Mouse (Mus musculus): ENCODE measurements around the gene Pkd2l1. TPM values are rescaled to one million over a fixed set of nuclear protein-coding genes. Genes with fewer than 3 reads are reported as not detected.

Pkd2l1 gene
- polyA plus RNA-seq (2014; fragmentation: Nextera tagmentation; extraction: Ambion mirVana) = 0.15 TPM in 2 replicates

GRCm38 (mm10) chr19:44192342-44192741, at the start of gene Pkd2l1:
Gene Pkd2l1 (minus strand): TSS chr19:44192442.
- Histone ChIP-seq H3K27me3 (replicated peaks; ENCODE audit: control insufficient read depth, insufficient read depth, low read length) (no peaks in the 10 kb centered on the region), H3K4me2 (ENCODE audit: low read length) (no peak within 1 kb of the TSS), H3K27ac (ENCODE audit: low read depth, low read length) (no peak within 1 kb of the TSS), H3K9ac (ENCODE audit: low read length) (no peak within 1 kb of the TSS), H3K4me1 (ENCODE audit: control insufficient read depth, insufficient read depth, low read length) (no peaks in the 10 kb centered on the region), H3K36me3 (ENCODE audit: control insufficient read depth, insufficient read depth, low read length) (no peaks in the 10 kb centered on the region), H3K9me3 (replicated peaks; ENCODE audit: control insufficient read depth, low read length) (no peaks in the 10 kb centered on the region), H3K4me3 (ENCODE audit: low read depth, low read length) (no peak within 1 kb of the TSS)
- 50% methylated on average over 3 of the region's 3 CpGs for WGBS
- no peak for ATAC-seq
- DNase-seq (ENCODE audit: low spot score) = no peak

GRCm38 (mm10) chr19:44238906-44239305, 46.7 kb upstream of the Pkd2l1 start:
- no peak overlapping the region for H3K9ac ChIP-seq (ENCODE audit: low read length)
- WGBS = 77% methylated on average over 2 of the region's 2 CpGs
- H3K27ac ChIP-seq (ENCODE audit: low read depth, low read length) = no peak overlapping the region
- no peaks in the 10 kb centered on the region for H3K9me3 ChIP-seq (replicated peaks; ENCODE audit: control insufficient read depth, low read length)
- DNase-seq (ENCODE audit: low spot score) (no peak), ATAC-seq (no peak)
- no peak overlapping the region for H3K4me2 ChIP-seq (ENCODE audit: low read length)
- H3K27me3 ChIP-seq (replicated peaks; ENCODE audit: control insufficient read depth, insufficient read depth, low read length) = no peaks in the 10 kb centered on the region
- no peak overlapping the region for H3K4me3 ChIP-seq (ENCODE audit: low read depth, low read length)
- no peaks in the 10 kb centered on the region for H3K36me3 ChIP-seq (ENCODE audit: control insufficient read depth, insufficient read depth, low read length)
- H3K4me1 ChIP-seq (ENCODE audit: control insufficient read depth, insufficient read depth, low read length) = no peaks in the 10 kb centered on the region

GRCm38 (mm10) chr19:44237471-44238006, 45.3 kb upstream of the Pkd2l1 start:
- Histone ChIP-seq H3K27ac (ENCODE audit: low read depth, low read length) (no peak overlapping the region), H3K4me3 (ENCODE audit: low read depth, low read length) (peak overlapping the region; percentile 16; the same call in 1 of the 2 replicates), H3K27me3 (replicated peaks; ENCODE audit: control insufficient read depth, insufficient read depth, low read length) (no peaks in the 10 kb centered on the region), H3K9me3 (replicated peaks; ENCODE audit: control insufficient read depth, low read length) (no peaks in the 10 kb centered on the region), H3K36me3 (ENCODE audit: control insufficient read depth, insufficient read depth, low read length) (no peaks in the 10 kb centered on the region), H3K9ac (ENCODE audit: low read length) (no peak overlapping the region), H3K4me1 (ENCODE audit: control insufficient read depth, insufficient read depth, low read length) (no peaks in the 10 kb centered on the region), H3K4me2 (ENCODE audit: low read length) (peak overlapping the region; percentile 36)
- DNase-seq (ENCODE audit: low spot score) = peak; percentile 38
- 12% methylated on average over 19 of the region's 19 CpGs for WGBS
- ATAC-seq = peak; percentile 37; the same call in 1 of the 2 replicates

DNA sequence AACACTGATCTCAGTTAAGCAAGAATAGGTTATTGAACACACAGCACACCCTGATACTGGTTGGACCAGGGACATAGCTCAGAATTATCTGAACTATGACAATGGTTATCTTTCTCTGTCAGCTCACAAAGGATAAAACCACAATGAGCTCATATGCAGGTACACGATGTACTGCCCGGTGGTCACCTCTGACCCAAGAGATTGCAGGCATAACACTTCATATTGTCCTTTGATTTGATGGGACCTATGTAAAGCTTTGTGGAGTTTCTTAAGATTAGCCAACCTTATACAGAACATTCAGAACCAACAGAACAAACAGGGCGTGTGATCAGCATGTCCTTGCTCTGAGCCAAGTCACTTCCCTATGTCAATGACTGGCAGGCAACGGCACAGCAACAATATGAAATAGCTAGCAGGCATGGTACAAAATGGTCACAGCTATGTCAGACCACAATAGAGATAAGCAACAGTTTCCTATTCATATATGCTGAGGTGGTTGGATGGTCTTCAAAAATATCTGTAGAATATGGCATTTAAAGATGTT, 39.4 kb upstream of the Pkd2l1 start:
- ATAC-seq (no peak), DNase-seq (ENCODE audit: low spot score) (no peak)
- Histone ChIP-seq H3K36me3 (ENCODE audit: control insufficient read depth, insufficient read depth, low read length) (no peaks in the 10 kb centered on the region), H3K9ac (ENCODE audit: low read length) (no peak overlapping the region), H3K9me3 (replicated peaks; ENCODE audit: control insufficient read depth, low read length) (no peaks in the 10 kb centered on the region), H3K4me1 (ENCODE audit: control insufficient read depth, insufficient read depth, low read length) (no peaks in the 10 kb centered on the region), H3K27me3 (replicated peaks; ENCODE audit: control insufficient read depth, insufficient read depth, low read length) (no peaks in the 10 kb centered on the region), H3K4me2 (ENCODE audit: low read length) (no peak overlapping the region), H3K27ac (ENCODE audit: low read depth, low read length) (no peak overlapping the region), H3K4me3 (ENCODE audit: low read depth, low read length) (no peak overlapping the region)
- 92% methylated on average over 4 of the region's 4 CpGs for WGBS

- WGBS = 65% methylated on average over 3 of the region's 3 CpGs
- Histone ChIP-seq H3K27me3 (replicated peaks; ENCODE audit: control insufficient read depth, insufficient read depth, low read length) (no peaks in the 10 kb centered on the region), H3K9ac (ENCODE audit: low read length) (no peak overlapping the region), H3K4me2 (ENCODE audit: low read length) (no peak overlapping the region), H3K9me3 (replicated peaks; ENCODE audit: control insufficient read depth, low read length) (no peaks in the 10 kb centered on the region), H3K27ac (ENCODE audit: low read depth, low read length) (no peak overlapping the region), H3K36me3 (ENCODE audit: control insufficient read depth, insufficient read depth, low read length) (no peaks in the 10 kb centered on the region), H3K4me3 (ENCODE audit: low read depth, low read length) (no peak overlapping the region), H3K4me1 (ENCODE audit: control insufficient read depth, insufficient read depth, low read length) (no peaks in the 10 kb centered on the region)
- DNase-seq (ENCODE audit: low spot score) = no peak
- ATAC-seq = no peak
Measured at GRCm38 (mm10) chr19:44230212-44230611, 38.0 kb upstream of the Pkd2l1 start.

DNA sequence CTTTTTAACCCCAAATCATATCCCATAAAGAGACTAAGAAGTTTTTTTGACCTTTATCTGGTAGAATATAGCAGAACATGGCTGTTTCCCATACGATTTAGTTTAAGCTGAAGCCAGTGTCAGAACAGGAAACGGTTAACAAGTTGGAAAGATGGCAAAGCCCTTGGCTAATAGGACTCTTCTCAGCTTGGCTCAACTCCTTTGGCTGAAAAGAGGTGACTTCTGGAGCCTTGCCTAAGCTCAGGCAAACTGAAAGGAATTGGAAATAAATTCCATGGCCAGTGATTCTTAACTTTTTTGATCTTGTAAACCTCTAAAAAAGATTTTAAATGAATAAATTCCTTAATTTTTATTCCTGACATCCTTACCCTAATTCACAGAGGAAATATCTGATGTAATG, 37.5 kb upstream of the Pkd2l1 start:
- Histone ChIP-seq H3K27me3 (replicated peaks; ENCODE audit: control insufficient read depth, insufficient read depth, low read length) (no peaks in the 10 kb centered on the region), H3K36me3 (ENCODE audit: control insufficient read depth, insufficient read depth, low read length) (no peaks in the 10 kb centered on the region), H3K27ac (ENCODE audit: low read depth, low read length) (no peak overlapping the region), H3K4me2 (ENCODE audit: low read length) (no peak overlapping the region), H3K9me3 (replicated peaks; ENCODE audit: control insufficient read depth, low read length) (no peaks in the 10 kb centered on the region), H3K4me3 (ENCODE audit: low read depth, low read length) (no peak overlapping the region), H3K4me1 (ENCODE audit: control insufficient read depth, insufficient read depth, low read length) (no peaks in the 10 kb centered on the region), H3K9ac (ENCODE audit: low read length) (no peak overlapping the region)
- 73% methylated on average over 2 of the region's 2 CpGs for WGBS
- ATAC-seq (no peak), DNase-seq (ENCODE audit: low spot score) (peak; percentile 28)

DNA sequence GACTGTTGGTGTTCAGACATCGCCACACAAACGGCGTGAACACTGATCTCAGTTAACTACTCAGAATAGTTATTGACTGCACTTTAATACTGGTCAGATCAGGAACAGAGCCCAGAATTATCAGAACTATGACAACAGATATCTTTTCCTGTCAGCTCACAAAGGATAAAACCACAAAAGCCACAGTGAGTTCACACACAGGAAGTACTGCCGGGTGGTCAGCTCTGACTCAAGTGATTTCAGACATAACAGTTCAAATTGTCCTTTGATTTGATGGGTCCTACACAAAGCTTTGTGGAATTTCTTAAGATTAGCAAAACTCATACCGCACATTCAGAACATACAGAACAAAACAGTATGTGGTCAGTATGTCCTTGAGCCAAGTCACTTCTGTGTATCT, 33.5 kb upstream of the Pkd2l1 start:
- DNase-seq (ENCODE audit: low spot score) = no peak
- H3K4me2 ChIP-seq (ENCODE audit: low read length) = no peak overlapping the region
- WGBS = 96% methylated on average over 5 of the region's 5 CpGs

DNA sequence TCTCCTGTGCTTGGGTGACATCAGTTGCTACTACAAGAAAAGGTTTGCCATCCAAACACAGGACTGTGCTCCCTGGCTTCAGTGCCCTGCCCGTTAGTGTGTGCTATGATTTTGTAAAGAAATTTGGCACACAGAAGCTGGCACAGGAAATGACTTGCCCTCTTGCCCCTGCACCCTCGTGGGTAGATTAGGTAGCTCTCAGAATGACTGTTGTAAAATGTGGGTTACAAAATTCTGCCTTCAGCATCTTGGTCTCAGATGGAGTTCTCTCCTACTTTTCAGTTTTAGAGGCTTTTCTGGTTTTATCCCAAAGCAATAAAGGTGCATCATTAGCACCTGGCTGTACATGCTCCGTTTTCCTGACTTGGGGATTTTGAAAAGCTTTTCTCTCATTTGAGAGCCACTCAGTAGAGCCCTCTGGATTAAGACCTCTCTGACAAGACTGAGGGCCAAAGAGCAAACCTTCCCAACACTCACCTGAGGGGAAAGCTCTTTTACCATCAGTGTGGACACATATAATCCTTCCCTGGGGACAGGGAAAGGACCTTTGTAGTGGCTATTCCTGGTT, 25.8 kb upstream of the Pkd2l1 start:
- no peak overlapping the region for H3K9ac ChIP-seq (ENCODE audit: low read length)
- H3K9me3 ChIP-seq (replicated peaks; ENCODE audit: control insufficient read depth, low read length) = no peaks in the 10 kb centered on the region
- no peaks in the 10 kb centered on the region for H3K36me3 ChIP-seq (ENCODE audit: control insufficient read depth, insufficient read depth, low read length)
- no peak overlapping the region for H3K4me3 ChIP-seq (ENCODE audit: low read depth, low read length)
- 77% methylated on average over 3 of the region's 3 CpGs for WGBS
- no peaks in the 10 kb centered on the region for H3K27me3 ChIP-seq (replicated peaks; ENCODE audit: control insufficient read depth, insufficient read depth, low read length)
- DNase-seq (ENCODE audit: low spot score) = no peak
- H3K27ac ChIP-seq (ENCODE audit: low read depth, low read length) = no peak overlapping the region
- no peaks in the 10 kb centered on the region for H3K4me1 ChIP-seq (ENCODE audit: control insufficient read depth, insufficient read depth, low read length)
- H3K4me2 ChIP-seq (ENCODE audit: low read length) = no peak overlapping the region
- ATAC-seq = no peak

More for the DNA sequence above, 33.5 kb upstream of the Pkd2l1 start:
- ATAC-seq = no peak
- no peak overlapping the region for H3K27ac ChIP-seq (ENCODE audit: low read depth, low read length)
- H3K9ac ChIP-seq (ENCODE audit: low read length) = no peak overlapping the region
- no peak overlapping the region for H3K4me3 ChIP-seq (ENCODE audit: low read depth, low read length)
- H3K4me1 ChIP-seq (ENCODE audit: control insufficient read depth, insufficient read depth, low read length) = no peaks in the 10 kb centered on the region
- H3K27me3 ChIP-seq (replicated peaks; ENCODE audit: control insufficient read depth, insufficient read depth, low read length) = no peaks in the 10 kb centered on the region
- H3K36me3 ChIP-seq (ENCODE audit: control insufficient read depth, insufficient read depth, low read length) = no peaks in the 10 kb centered on the region
- H3K9me3 ChIP-seq (replicated peaks; ENCODE audit: control insufficient read depth, low read length) = no peaks in the 10 kb centered on the region

- no peak overlapping the region for H3K4me2 ChIP-seq (ENCODE audit: low read length)
- ATAC-seq = no peak
- 81% methylated on average over 12 of the region's 12 CpGs for WGBS
Measured at GRCm38 (mm10) chr19:44215255-44215654, 23.0 kb upstream of the Pkd2l1 start.

More at GRCm38 (mm10) chr19:44215255-44215654, 23.0 kb upstream of the Pkd2l1 start:
- no peak overlapping the region for H3K27ac ChIP-seq (ENCODE audit: low read depth, low read length)
- H3K9me3 ChIP-seq (replicated peaks; ENCODE audit: control insufficient read depth, low read length) = no peaks in the 10 kb centered on the region
- H3K36me3 ChIP-seq (ENCODE audit: control insufficient read depth, insufficient read depth, low read length) = no peaks in the 10 kb centered on the region
- no peak for DNase-seq (ENCODE audit: low spot score)
- no peaks in the 10 kb centered on the region for H3K4me1 ChIP-seq (ENCODE audit: control insufficient read depth, insufficient read depth, low read length)
- no peak overlapping the region for H3K9ac ChIP-seq (ENCODE audit: low read length)
- no peak overlapping the region for H3K4me3 ChIP-seq (ENCODE audit: low read depth, low read length)
- H3K27me3 ChIP-seq (replicated peaks; ENCODE audit: control insufficient read depth, insufficient read depth, low read length) = no peaks in the 10 kb centered on the region

Data from forebrain, embryonic 14.5 days (tissue).